Mouse (Mus musculus): ENCODE results near the gene Vmn2r75. TPM values are rescaled to one million over a fixed set of nuclear protein-coding genes. Genes with fewer than 3 reads are reported as not detected.
"Not testable (repeated sequence)": the region's sequence is repeated elsewhere in the genome, so short reads cannot be mapped to it uniquely, and the experiment has no call there.

Vmn2r75 gene
- not detected in 2 replicates for polyA plus RNA-seq (2016; fragmentation: Nextera tagmentation; extraction: Ambion mirVana)

DNA sequence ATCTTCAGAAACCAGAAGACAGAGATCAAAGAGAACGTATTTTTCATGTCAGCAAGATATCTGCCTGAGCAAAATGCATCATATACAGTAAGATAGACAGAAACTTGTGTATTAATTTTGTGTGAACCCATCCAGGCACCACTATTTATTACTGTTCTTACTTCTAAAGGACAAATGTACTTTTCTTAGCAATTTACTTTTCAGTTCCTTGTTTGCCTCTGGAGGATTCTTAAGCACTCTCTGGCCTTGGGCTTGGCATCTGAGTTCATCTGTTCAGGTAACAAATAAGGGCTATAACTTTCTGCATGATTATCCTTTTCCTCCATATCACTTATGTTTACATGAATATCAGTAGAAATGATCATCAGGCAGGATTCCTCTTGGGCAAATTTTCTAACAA lies at the start of gene Vmn2r75:
Vmn2r75 (minus strand) TSS at position 101 of the 400 bp plus-strand sequence.
- H3K4me2 ChIP-seq; H3K9me3 ChIP-seq; ATAC-seq (ENCODE audit: insufficient number of reproducible peaks, insufficient read depth, low FRiP score, low TSS enrichment, low read depth); H3K36me3 ChIP-seq; H3K27me3 ChIP-seq; H3K27ac ChIP-seq; H3K9ac ChIP-seq (replicated peaks); H3K4me3 ChIP-seq (replicated peaks); H3K4me1 ChIP-seq (replicated peaks): not testable (repeated sequence)
- 55% methylated on average over 1 of the region's 1 CpGs for WGBS

DNA sequence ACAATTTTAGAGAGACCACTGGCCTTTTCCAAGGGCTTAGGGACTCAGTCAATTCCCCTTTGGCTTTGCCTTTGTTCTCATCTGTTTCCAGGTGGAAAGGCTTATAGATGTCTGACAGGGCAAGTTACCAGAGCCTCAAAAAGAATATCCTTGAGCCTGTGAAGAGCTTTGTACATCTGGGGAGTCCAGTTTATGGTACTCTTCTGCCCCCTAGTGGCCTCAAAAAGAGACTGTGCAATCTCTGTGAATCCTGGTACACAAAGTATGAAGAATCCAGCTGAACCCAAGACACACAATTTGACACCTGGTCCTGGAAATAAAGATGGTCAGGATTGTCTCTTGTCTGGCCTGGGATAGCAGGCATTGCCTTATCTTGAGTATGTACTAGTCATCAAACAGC lies 39.8 kb upstream of the Vmn2r75 start:
- H3K9ac ChIP-seq (replicated peaks) = no peak overlapping the region
- no peaks in the 10 kb centered on the region for H3K4me1 ChIP-seq (replicated peaks)
- no peaks in the 10 kb centered on the region for H3K36me3 ChIP-seq
- no peak overlapping the region for H3K27ac ChIP-seq
- H3K4me2 ChIP-seq = no peak overlapping the region
- no peak overlapping the region for H3K4me3 ChIP-seq (replicated peaks)
- ATAC-seq (ENCODE audit: insufficient number of reproducible peaks, insufficient read depth, low FRiP score, low TSS enrichment, low read depth) = no peak
- no peaks in the 10 kb centered on the region for H3K27me3 ChIP-seq
- H3K9me3 ChIP-seq = no peaks in the 10 kb centered on the region

Other genes starting within 250 kb of the Vmn2r75 start
- gene Vmn2r74, start 210.1 kb downstream of the Vmn2r75 start, polyA plus RNA-seq (2016; fragmentation: Nextera tagmentation; extraction: Ambion mirVana) = not detected in 2 replicates
- not detected in 2 replicates for gene Vmn2r76, start 74.5 kb upstream of the Vmn2r75 start, polyA plus RNA-seq (2016; fragmentation: Nextera tagmentation; extraction: Ambion mirVana)
- not detected in 2 replicates for gene Olfr310, start 105.4 kb upstream of the Vmn2r75 start, polyA plus RNA-seq (2016; fragmentation: Nextera tagmentation; extraction: Ambion mirVana)
- not detected in 2 replicates for gene Olfr309, start 141.9 kb upstream of the Vmn2r75 start, polyA plus RNA-seq (2016; fragmentation: Nextera tagmentation; extraction: Ambion mirVana)
- not detected in 2 replicates for gene Olfr308, start 153.9 kb upstream of the Vmn2r75 start, polyA plus RNA-seq (2016; fragmentation: Nextera tagmentation; extraction: Ambion mirVana)
- gene Olfr307, start 165.8 kb upstream of the Vmn2r75 start, polyA plus RNA-seq (2016; fragmentation: Nextera tagmentation; extraction: Ambion mirVana) = not detected in 2 replicates
- not detected in 2 replicates for gene Olfr305, start 195.2 kb upstream of the Vmn2r75 start, polyA plus RNA-seq (2016; fragmentation: Nextera tagmentation; extraction: Ambion mirVana)
- gene Olfr304, start 214.9 kb upstream of the Vmn2r75 start, polyA plus RNA-seq (2016; fragmentation: Nextera tagmentation; extraction: Ambion mirVana) = not detected in 2 replicates
- not detected in 2 replicates for gene Olfr303, start 226.0 kb upstream of the Vmn2r75 start, polyA plus RNA-seq (2016; fragmentation: Nextera tagmentation; extraction: Ambion mirVana)
- gene Olfr301, start 232.1 kb upstream of the Vmn2r75 start, polyA plus RNA-seq (2016; fragmentation: Nextera tagmentation; extraction: Ambion mirVana) = not detected in 2 replicates

Measured in limb, embryonic 12.5 days (tissue).